Mouse (Mus musculus): ENCODE results near the gene Dbil5.

Gene Dbil5

DNA sequence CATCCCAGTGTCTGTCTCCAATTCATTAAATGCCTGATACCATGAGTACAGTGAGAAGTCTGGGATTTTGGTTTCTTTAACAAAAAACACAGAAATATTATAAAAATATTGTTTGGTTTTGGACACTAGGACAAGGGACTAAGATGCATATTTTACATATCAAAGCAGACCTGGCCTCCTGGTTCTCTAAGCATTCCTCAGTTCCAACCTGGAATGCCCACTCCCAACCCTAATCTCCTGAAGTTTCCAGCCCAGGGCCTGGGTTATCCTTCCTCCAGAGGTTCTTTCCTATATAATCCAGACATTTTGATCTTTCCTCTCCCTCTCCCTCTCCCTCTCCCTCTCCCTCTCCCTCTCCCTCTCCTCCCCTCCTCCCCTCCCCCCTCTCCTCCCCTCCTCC lies 7.6 kb downstream of the Dbil5 start:
- in situ Hi-C loops (cut with MboI), result no loop called here

DNA sequence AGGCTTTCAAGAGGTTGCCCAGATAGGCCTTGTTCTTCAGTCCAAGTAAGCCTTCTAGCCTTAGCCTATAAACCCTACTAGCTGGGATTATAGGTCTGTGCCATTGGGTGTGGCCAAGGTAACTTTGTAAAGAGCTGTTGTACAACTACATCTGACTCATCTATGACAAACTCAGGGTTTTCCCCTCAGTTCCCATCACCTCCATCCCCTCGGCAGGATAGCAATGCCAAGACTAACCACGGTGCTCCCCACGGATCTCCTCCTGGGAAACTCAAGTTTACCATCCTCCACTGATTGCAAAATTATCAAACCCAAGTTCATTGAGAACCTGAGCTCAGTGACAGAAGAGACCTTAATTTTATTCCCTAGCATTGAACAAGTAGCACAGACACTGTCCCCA lies 18.7 kb downstream of the Dbil5 start:
- in situ Hi-C loops (cut with MboI), result no loop called here

DNA sequence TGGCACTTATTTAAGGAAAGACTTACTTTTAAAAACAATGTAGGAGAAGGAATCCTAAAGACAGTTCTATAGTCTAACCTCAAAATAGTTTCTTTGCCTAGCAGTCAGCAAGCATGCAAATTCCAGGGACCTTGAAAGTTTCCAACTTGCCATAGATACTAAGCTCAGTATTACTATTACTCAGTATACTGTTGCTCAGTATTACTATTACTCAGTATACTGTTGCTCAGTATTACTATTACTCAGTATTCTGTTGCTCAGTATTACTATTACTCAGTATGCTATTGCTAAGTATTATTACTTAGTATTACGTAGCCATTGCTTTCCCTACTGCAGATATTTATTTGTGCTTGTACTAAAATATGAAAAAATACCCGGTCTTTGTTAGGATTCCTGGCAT lies 22.3 kb downstream of the Dbil5 start:
- in situ Hi-C loops (cut with MboI), result no loop called here

DNA sequence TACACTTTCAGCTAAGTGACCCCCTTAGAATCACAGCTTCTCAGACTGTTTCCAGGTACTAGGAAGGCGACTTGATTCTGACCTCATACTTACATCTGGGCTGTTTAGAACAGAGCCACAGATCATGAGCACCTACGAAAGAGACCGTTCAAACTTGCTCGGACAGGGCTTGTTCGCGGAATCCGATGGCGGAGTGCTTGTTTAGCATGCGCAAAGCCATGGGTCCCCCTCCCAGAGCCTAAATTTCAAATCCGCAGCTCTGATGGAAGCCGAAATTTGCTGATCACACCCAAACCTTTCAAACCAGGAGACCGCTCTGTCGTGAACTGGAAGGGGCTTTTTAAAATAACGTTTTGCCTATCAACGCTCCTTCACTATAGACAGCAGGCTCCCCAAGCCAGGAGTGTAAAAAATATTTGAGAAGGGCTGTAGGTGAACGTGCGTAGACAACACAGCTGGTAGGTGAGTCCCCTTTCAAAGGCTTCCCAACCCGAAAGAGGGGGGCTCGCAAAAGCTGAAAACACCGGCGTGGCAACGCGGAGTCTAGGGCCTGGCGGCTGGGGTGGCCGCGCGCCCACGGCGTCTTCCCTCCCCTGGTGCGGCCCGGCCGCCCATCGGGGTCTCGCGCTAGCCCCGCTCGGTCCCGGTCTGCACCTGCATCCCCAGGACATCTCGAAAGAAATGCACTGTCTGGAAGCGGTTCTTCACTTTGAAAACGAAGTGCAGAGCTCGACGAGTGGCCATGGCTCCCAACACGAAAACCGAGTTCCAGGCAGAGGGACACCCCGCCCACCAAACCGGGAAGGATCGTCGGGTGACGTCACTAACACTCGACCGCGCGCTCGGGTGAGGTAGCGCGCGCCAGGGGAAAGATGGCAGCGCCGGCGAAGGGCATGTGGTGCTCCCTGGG lies 25.7 kb downstream of the Dbil5 start, which contains the start of the genes Mrm3 and Glod4:
Gene Mrm3 (plus strand): TSS at position 815 of the 910 bp plus-strand sequence.
Gene Glod4 (minus strand): TSS at position 825 of the 910 bp plus-strand sequence.
- in situ Hi-C loops (cut with MboI), result no loop called here

DNA sequence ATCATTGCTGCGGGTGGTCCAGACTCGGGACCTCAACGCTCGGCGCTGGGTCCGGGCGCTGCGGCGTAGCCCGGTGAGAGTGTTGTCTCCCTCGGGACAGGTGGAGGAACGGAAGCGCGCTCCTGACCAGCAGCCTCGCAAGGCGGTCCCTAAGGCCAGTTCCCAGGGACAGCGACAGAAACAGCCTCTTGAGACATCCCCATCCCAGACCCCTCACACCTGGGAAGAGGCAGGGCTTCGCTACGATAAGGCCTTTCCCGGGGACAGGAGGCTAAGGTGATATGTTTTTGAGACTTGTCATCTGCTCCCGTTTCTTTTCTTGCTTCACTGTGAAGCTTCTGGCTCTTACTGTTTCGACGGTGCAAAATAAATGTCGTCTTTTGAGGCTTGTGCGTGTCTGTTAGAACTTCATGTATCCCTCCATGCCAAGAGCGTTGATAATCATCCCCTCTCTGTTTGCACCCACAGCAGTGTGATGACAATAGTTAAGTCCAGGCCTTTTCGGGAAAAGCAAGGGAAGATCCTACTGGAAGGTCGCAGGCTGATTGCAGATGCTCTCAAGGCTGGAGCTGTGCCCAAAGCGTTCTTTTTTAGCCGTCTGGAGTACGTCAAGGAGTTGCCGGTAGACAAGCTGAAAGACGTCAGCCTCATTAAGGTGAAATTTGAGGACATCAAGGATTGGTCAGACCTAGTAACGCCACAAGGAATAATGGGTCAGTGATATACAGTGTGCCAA lies 26.6 kb downstream of the Dbil5 start:
- in situ Hi-C loops (cut with MboI), result no loop called here

DNA sequence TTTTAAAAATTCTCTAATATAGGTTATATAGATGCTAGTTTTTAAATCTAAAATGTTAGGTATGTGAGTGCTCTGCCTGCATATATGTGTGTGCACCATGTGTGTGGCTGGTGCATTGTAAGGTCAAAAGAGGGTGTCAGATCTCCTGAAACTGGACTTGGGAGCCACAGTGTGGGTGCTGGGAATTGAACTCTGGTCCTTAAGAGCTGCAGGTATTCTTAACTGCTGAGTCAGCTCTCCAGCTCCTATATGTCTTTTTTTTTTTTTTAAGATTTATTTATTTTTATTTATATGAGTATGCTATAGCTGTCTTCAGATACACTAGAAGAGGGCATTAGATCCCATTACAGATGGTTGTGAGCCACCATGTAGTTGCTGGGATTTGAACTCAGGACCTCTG lies 29.0 kb downstream of the Dbil5 start:
- in situ Hi-C loops (cut with MboI), result no loop called here

DNA sequence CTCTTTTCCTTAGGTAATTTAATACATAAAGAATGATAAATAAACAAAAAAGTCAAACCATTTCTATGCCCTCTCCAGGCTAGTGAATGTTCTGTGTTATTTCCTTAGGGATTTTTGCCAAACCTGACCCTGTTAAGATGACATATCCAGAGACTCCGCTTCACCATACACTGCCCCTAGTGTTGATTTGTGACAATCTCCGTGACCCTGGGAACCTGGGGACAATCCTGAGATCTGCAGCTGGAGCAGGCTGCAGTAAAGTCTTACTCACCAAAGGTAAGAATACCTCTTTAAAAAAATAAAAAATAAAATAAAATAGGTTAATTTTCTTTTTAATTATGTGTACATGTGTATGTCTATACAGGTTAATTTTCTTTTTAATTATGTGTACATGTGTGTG lies 29.8 kb downstream of the Dbil5 start:
- in situ Hi-C loops (cut with MboI), result no loop called here

DNA sequence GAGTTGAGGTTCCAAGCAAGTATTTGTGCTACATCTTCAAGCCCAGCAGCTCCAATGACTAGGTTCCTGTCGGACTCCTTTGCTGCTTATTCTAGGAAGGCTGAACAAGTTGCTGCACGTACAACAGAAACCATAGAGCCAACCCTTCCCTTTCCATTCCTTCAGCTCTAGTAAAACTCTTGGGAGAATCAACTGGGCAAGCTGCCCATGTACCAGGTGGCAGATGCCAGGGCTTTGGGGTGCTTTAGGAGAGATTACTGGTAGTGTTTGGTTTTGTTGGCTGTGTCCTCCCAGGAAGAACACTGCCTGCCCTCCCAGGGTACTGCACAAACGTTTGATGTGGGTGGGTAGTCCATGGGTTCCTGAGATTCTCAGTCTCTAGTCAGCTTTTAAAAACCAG lies 34.6 kb downstream of the Dbil5 start:
- in situ Hi-C loops (cut with MboI), result no loop called here

DNA sequence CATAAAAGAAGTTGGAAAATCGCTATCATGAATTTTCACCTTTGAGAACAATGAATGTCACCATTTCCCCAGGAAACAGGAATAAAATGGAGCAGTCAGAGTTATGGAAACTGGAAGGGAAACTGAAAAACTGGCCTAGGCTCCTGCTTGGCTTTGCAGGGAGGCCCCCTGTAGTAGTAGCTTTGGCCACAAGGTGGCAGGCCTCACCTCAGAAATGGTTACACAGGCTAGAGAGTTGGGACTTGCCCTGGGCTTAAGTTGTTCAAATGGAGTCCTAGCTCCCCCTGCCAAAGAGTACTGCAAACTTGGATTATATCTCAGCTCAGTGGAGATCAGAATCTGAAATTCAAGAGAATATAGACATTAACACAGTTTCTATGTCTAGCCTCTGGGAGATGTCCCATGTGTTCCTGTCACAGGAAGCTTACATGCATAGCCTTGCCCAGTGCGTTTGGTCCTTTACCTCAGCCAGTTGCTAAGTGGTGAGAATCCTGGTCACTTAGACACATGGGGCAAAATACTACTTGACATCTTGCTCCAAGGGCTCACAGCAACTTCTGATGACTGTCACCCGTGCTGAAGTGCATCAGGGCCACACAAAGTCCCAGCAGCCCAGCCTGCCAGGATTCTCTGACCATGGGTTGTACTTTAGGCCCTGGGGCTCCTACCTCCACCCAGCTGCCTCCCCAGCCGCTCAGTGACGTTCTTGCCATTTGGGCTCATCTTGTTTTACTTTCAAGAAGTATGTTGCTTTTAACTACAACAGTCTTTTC lies 35.9 kb downstream of the Dbil5 start:
- in situ Hi-C loops (cut with MboI), result no loop called here

DNA sequence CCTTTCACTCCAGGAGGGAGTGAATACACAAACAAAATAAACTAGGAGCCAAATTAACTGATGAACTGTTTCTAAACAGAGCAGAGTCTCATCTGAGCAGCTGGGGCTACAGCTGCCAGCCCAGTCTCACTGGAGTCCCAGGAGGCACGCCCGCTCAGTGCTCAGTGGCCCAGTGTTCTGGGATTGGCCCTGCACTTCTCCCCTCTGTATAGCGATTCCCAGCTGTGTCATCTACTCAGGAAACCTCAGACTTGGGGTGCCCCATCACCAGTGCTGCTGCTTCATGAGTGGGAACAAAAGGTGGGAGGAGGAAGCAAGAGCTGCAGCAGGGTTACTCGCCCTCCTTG lies 36.5 kb downstream of the Dbil5 start:
- in situ Hi-C loops (cut with MboI), result no loop called here

DNA sequence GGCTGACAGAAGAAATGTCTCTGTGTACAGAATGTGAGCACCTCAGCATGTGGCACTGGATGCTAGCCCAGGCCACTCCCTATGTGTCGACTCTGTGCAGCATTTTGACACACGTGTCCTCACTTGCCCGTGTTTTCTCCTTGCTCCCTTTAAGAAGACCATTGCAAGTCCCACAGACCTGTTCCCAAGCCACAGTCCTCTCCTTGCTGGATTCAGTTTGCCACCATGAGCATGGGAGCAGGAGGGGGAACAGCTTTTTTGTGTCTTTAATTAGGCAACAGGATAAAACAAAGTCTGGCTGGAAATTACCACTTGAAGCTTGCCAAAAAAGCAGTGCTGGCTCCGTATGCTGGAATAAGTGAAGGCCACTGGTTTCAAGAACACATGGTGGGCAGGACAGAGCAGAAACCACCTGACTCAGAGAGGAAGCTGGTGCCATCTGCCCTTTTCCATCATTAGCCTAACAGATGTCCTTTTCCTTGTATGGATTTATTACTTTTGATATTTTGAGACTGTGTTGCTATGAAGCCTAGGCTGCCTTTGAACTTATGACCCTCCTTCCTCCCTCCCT lies 38.1 kb downstream of the Dbil5 start:
- in situ Hi-C loops (cut with MboI), result loop anchor here (5.0 kb wide), 1 partner anchor 152 kb away; the partner anchor contains the start of gene Timm22

DNA sequence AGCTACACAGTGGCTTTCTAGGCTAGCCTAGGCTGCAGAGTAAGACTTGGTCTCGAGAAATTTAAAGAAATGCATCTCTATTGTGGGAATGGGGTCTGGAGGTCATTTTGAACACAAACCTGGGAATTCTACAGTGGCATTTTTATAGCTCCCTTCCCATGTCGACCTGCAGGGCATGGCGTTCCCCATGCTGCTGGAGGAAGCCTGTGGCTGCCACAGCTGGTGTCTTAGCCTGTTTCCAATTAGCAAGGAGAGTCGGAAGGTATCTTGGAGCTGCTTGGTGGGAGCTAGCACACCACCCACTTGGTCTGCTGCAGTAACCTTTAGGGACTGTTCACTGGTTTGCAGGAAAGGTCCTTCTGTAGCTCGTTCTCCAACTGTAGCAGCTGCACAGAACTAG lies 38.7 kb downstream of the Dbil5 start:
- in situ Hi-C loops (cut with MboI), result loop anchor here (5.0 kb wide), 1 partner anchor 151 kb away; the partner anchor contains the start of gene Timm22

DNA sequence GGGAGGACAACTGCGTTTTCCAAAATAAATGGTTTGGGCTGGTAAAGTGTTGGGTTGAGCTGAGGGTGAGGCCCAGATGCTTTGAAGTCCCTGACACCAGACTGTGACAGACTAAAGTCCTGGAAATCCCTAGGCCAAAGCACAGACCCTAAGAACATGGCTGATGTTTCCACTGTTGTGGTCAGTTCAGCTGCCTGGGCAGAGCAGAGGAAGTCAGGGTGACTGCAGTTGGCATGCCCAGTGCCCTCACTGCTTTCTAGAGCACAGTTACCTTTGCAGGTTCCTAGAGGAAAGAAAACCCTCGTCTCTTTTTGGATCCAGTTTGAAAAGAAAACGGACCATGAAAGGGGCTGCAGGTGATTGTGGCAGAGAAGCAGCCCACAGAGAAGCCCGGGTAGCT lies 40.0 kb downstream of the Dbil5 start:
- in situ Hi-C loops (cut with MboI), result loop anchor here (5.0 kb wide), 1 partner anchor 150 kb away; the partner anchor contains the start of gene Timm22

DNA sequence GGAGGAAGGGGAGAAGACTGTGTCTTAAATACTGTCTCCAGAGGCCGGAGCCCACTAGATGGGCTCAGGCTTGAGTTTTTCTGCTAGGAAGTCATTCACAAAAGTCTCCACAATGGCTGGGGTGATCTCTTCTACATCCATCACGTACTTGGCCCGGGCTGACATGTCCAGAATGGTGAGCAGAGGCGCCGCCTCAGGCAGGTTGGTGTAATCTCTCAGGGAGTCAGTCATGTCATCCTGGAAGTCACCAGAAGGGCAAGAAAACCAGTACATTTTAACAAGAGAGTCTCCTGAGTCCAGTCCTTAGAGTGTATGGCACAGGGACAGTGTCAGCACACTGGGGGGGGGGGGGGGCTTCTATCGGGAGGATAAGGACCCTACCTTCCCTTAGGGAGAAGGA lies 41.1 kb downstream of the Dbil5 start:
- in situ Hi-C loops (cut with MboI), result loop anchor here (5.0 kb wide), 1 partner anchor 149 kb away; the partner anchor contains the start of gene Timm22

DNA sequence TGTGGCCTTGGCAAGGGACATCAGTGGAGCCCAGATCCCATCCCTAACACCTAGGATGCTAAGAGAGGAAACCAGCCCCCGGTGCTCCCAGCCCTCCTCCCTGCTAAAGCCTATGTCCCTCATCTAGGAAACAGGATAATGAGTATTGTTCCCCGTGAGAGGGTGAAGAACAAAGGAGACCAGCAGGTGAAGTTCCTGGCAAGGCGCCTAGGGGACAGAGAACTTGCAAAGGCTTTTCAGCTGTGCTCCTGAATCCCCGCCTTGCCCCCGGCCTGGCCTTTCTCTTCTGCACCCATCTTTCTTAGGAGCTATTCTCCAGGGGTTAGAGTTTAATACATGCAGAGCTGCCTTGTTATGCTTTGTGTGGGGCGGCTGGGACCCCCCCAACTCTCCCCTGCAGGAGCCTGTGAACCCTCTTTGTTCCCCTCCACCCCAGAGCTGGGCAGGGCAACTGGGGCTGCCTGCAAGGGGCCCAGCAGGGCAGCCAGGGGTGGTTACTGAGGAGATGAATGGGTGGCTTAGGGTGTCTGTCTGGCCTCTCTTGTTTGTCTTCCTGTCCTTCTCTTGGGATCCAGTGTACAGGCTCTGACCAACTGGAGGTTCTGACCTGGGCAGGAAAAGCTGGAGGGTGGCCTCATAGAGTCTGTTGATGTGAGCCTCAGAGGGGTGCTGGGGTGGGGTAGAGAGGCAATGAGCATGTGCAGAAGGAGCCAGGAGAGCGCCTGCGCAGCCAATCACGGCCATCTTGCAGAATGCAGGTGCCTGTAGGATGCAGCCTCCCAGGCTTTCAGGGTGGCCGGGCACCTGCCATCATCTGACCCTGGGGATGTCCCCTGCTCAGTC lies 43.0 kb downstream of the Dbil5 start:
- in situ Hi-C loops (cut with MboI), result no loop called here

DNA sequence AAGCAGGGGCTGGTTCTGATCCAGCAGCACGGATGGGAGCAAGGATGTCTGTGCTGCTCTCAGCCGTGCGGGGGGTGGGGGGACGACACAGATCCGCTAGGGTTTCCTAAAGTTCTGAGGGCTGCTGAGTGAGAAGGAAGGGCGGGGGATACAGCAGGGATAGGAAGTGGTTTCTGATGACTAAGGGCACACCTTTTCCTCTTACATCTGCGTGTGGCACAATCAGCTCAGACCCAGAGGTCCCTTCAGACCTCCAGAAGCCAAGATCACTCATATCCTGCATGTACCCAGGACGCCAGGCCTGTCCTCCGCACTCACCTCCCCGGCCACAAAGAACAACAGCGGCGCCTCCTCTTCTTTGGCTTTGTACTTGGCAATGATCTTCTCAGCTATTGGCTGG lies 43.8 kb downstream of the Dbil5 start:
- in situ Hi-C loops (cut with MboI), result no loop called here

DNA sequence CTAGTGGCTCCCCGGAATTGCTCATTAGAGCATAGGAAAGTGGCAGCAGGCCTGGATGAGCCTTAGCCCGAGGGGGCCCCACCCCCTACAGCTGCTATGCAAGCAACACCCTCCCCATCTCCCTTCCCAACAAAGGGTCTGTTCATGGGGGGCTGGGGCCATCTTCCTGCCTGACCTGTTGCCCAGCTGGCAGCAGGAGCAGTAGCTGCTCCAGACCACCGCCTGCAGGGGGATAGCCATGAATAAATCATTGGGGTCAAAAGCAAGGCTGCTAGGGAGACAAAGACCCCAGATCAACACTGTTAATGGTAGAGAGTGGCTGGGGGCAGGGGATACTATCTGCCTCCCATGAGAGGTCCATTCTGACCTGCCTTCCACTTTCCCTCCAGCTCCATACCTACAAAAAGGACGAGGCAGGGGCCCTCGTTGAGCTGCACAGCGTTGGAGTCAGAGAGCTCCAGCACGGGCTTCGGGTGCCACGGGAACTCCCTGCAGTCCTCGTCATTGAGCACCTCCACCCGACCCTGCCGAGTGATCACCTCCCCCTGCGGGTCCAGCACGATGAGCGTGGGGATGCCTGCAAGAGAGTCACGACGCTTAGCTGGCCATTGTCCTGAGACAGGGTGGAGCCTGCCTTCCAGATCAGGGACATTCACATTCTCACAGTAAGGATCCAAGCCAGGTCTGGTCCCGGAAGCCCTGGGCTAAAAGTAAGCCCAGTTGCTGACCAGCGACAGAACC lies 45.4 kb downstream of the Dbil5 start:
- in situ Hi-C loops (cut with MboI), result no loop called here

DNA sequence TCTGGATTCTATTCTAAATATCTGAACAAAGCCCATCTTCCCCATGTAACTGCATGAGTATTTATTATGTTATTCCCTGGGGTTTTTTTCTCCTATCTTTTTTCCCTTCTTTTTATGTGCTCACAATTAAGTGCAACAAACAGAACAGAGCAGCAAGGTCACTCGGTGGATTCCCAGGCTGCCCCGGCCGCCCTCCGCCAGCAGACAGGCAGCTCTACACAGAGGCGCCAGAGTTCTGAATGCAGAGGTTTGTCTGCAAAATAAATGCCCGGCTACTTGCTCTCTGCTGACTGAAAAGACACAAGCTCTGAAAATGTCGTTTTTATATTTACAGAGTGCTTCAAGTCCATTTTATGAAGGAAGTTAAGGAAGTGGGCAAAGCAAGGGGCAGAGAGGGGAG lies 50.1 kb downstream of the Dbil5 start:
- in situ Hi-C loops (cut with MboI), result no loop called here

DNA sequence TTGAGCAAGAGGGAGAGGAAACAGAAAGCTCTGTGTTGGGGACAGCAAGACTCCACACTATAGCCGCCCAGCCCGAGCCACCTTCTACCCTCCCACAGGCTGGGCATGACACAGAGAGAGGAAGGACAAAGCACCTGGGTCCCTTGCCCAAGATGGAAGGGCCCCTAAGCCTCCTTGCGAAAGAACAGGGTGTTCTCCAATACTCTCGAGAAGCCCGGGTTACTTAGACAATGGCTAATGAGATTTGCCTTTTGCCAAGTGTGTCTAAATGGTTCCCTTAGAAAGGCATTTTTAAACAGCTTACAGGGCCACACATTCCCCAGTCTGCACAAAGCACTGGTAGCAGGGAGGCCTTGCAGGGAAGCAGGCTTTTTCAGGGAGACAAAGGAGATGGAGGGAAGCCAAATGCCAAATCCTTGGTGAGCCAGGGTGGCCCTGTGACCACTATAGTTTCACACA lies 50.6 kb downstream of the Dbil5 start:
- in situ Hi-C loops (cut with MboI), result no loop called here
